Mouse (Mus musculus) stomach, postnatal 0 days (tissue): ENCODE measurements at regions not wholly inside any gene's neighbourhood (a gene's known extent, or its start where the extent isn't known, plus 50 kb on each side); places are given as distances from the start of the nearest gene placed in this dataset.

ENCODE experiments used
- CTCF ChIP-seq: IDR thresholded peaks from 2 replicates; pipeline ENCODE4 v1.5.1; 2016; ENCODE audit warnings: antibody characterized with exemption, low read depth, mild to moderate bottlenecking, moderate library complexity
- EP300 ChIP-seq: optimal IDR thresholded peaks from 2 replicates; pipeline ENCODE3; 2016; ENCODE audit warnings: antibody characterized with exemption

- TF ChIP-seq CTCF (no peak), EP300 (no peak)
Observed at GRCm38 (mm10) chr1:164545843-164546242, 87.7 kb upstream of the Atp1b1 start.
